Mouse (Mus musculus): ENCODE data around the gene Hoxc10.

GRCm38 (mm10) chr15:102955007-102955382 lies 11.6 kb upstream of the Hoxc10 start:
- TF ChIP-seq CTCF (IDR thresholded peaks at IDR 0.05; ENCODE audit: low read depth) (no peak), EP300 (IDR thresholded peaks at IDR 0.05; ENCODE audit: low read depth) (no peak)

Measured in liver, postnatal 0 days (tissue).